Mouse (Mus musculus) C2C12 (cell line): ENCODE data around the gene Tex22. TPM values are rescaled to one million over a fixed set of nuclear protein-coding genes. Genes with fewer than 3 reads are reported as not detected.

Experiments used
- H3K27me3 ChIP-seq: one replicate; pipeline ENCODE4 v1.6.1; 2011; ENCODE audit not compliant: control insufficient read depth, insufficient read depth, insufficient read length
- H3K36me3 ChIP-seq: one replicate; pipeline ENCODE4 v1.6.1; 2011; ENCODE audit not compliant: control insufficient read depth, insufficient read depth
- H3K4me3 ChIP-seq: one replicate; pipeline ENCODE4 v1.5.1; 2011; ENCODE audit warnings: mild to moderate bottlenecking, control low read depth; ENCODE audit not compliant: poor library complexity, insufficient read depth, severe bottlenecking
- H3K79me2 ChIP-seq: one replicate; pipeline ENCODE4 v1.6.1; 2011; ENCODE audit not compliant: control insufficient read depth, insufficient read depth
- H3K79me3 ChIP-seq: one replicate; pipeline ENCODE4 v1.6.1; 2011; ENCODE audit warnings: low read depth, control low read depth
- H3ac ChIP-seq: one replicate; pipeline ENCODE3; 2011; ENCODE audit warnings: low read depth; ENCODE audit not compliant: control insufficient read depth, insufficient read length
- CEBPB ChIP-seq: IDR thresholded peaks from one replicate; pipeline ENCODE4 v1.6.1; 2011; ENCODE audit warnings: low read depth, mild to moderate bottlenecking, control low read depth, moderate library complexity
- CTCF ChIP-seq: IDR thresholded peaks from one replicate; pipeline ENCODE4 v1.5.1; 2011; ENCODE audit not compliant: control insufficient read depth, insufficient read depth, insufficient read length
- FOSL1 ChIP-seq: IDR thresholded peaks from one replicate; pipeline ENCODE4 v1.8.0; 2011; ENCODE audit warnings: mild to moderate bottlenecking, low read length; ENCODE audit not compliant: poor library complexity, insufficient read depth, severe bottlenecking
- MAX ChIP-seq: IDR thresholded peaks from one replicate; pipeline ENCODE4 v1.6.1; 2011; ENCODE audit warnings: mild to moderate bottlenecking, control low read depth
- MYOD1 ChIP-seq: IDR thresholded peaks from one replicate; pipeline ENCODE4 v1.6.1; 2011; ENCODE audit warnings: low read depth; ENCODE audit not compliant: control insufficient read depth, insufficient read length
- MYOG ChIP-seq: IDR thresholded peaks from one replicate; pipeline ENCODE4 v1.6.1; 2011; ENCODE audit not compliant: control insufficient read depth, insufficient read length; ENCODE audit errors: extremely low read depth
- USF1 ChIP-seq: IDR thresholded peaks from one replicate; pipeline ENCODE4 v1.6.1; 2011; ENCODE audit warnings: low read depth, mild to moderate bottlenecking, control low read depth, moderate library complexity
- polyA plus RNA-seq: library from polyadenylated mRNA; unstranded; fragments of >200 nt; fragmentation: generic; extraction: Trizol; gene quantifications from one replicate; pipeline ENCODE4 v1.2.1, GENCODE M21; 2012; ENCODE audit warnings: missing spikeins

Tex22 gene
- polyA plus RNA-seq, 1 experiment, result not detected

DNA sequence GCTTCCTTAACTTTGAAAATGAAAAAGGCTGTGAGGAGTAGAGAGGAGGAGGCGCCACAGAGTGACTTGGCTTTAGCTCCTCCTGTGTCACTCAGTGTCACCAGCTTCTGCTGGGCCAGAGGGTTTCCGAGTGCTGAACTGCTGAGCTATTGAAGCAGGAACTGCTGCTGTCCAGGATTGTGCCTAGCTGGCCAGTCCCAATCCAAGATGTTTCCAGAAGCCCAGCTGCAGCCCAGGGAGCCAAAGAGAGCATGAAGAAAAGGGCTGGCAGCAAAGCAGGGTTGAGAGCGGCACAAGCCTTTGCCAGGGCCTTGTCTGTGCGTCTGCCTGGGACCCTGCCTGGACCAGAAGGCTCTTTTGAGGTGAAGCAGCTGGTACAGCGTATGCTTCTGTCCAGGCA is 26.2 kb upstream of the Tex22 start:
- Histone ChIP-seq H3K36me3 (peaks cover 71% of the 10 kb centered on the region), H3K27me3 (no peaks in the 10 kb centered on the region), H3K79me2 (peaks cover 21% of the 10 kb centered on the region), H3K4me3 (no peak overlapping the region), H3ac (no peak overlapping the region), H3K79me3 (peaks cover 12% of the 10 kb centered on the region)
- no peak for TF ChIP-seq MYOG
- TF ChIP-seq MAX, result no peak
- TF ChIP-seq FOSL1, result no peak
- no peak for TF ChIP-seq USF1
- no peak for TF ChIP-seq MYOD1

- Histone ChIP-seq H3K79me3 (no peaks in the 10 kb centered on the region), H3K27me3 (no peaks in the 10 kb centered on the region), H3K4me3 (no peak overlapping the region), H3K79me2 (peaks cover 4% of the 10 kb centered on the region), H3K36me3 (peaks cover 76% of the 10 kb centered on the region), H3ac (no peak overlapping the region)
- no peak for TF ChIP-seq FOSL1
- no peak for TF ChIP-seq MYOD1
- TF ChIP-seq MYOG, result no peak
Observed at GRCm38 (mm10) chr12:113049836-113050235, 24.5 kb upstream of the Tex22 start.

DNA sequence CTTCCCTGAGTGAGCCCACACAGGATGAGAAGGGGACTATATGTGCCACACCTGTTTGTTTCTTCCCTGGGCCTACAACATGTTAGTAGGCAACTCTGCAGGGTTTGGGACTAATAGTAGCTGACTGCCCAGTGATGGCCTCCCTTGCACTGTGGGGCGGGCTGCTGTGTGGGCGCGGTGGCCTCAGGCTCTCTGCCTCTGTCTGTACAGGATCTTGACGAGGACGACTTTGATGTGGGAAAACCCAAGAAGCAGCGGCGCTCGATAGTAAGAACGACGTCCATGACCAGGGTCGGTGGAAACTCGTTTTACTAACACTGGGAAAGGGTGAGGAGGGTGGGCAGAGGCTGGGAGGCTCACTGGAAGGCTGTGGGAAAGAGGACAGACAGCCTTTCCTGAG is 23.6 kb upstream of the Tex22 start:
- no peak for TF ChIP-seq CTCF
- no peak for TF ChIP-seq MAX
- no peak for TF ChIP-seq USF1
- Histone ChIP-seq H3K79me2 (no peaks in the 10 kb centered on the region), H3K36me3 (peaks cover 76% of the 10 kb centered on the region)

DNA sequence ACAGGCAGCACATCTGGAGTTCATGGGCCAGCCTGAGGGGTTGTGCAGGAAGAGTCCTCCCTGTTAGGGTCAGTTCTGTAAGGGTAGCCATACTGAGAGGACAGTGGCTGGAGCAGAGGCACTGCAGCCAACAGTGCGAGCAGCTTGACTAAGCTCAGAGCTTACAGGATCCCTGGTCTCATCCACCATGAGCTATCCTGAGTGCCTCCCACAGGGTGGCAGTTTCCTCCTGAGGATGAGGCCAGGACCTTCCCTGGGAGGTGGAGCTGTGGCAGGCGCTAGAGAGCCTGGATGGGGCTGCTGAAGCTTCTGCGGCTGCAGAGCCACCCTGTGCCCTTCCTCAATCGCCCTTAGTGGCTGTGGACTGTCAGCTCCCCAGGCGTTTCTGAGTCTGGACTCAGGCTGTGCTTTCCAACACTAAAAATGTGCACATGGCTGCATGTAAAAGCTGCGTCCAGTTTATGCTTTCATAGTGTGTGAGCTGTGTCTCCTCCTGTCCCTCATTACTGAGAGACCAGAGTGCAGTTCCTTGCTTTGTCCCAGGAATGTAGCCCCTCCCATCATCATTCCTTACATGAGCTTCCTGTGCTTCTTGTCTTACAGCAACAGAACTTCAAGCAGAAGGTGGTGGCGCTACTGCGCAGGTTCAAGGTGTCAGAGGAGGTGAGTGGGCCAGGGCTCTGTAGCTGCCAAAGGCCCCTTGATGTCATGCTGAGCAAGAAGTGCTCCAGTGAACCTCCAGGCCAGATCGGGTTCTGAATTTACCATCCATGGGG is 22.5 kb upstream of the Tex22 start:
- TF ChIP-seq CEBPB (no peak), MYOG (no peak), MAX (no peak), MYOD1 (no peak), USF1 (no peak), FOSL1 (no peak), CTCF (no peak)
- Histone ChIP-seq H3K4me3 (no peak overlapping the region), H3K27me3 (no peaks in the 10 kb centered on the region), H3K79me3 (no peaks in the 10 kb centered on the region), H3ac (no peak overlapping the region), H3K36me3 (peaks cover 77% of the 10 kb centered on the region), H3K79me2 (no peaks in the 10 kb centered on the region)

More for the DNA sequence above, 23.6 kb upstream of the Tex22 start:
- Histone ChIP-seq H3K4me3 (no peak overlapping the region), H3ac (no peak overlapping the region), H3K79me3 (no peaks in the 10 kb centered on the region), H3K27me3 (no peaks in the 10 kb centered on the region)

GRCm38 (mm10) chr12:113056089-113056488 is 18.2 kb upstream of the Tex22 start:
- H3K79me2 ChIP-seq, result no peaks in the 10 kb centered on the region
- H3K27me3 ChIP-seq, result no peaks in the 10 kb centered on the region
- H3K4me3 ChIP-seq, result no peak overlapping the region
- no peak for TF ChIP-seq CTCF
- no peak for TF ChIP-seq CEBPB
- no peak for TF ChIP-seq MYOG
- no peak for TF ChIP-seq USF1
- TF ChIP-seq MAX, result no peak
- no peak for TF ChIP-seq MYOD1
- TF ChIP-seq FOSL1, result no peak
- no peaks in the 10 kb centered on the region for H3K79me3 ChIP-seq
- peaks cover 85% of the 10 kb centered on the region for H3K36me3 ChIP-seq
- H3ac ChIP-seq, result no peak overlapping the region

- no peak overlapping the region for H3K4me3 ChIP-seq
- H3ac ChIP-seq, result no peak overlapping the region
- TF ChIP-seq MYOG, result no peak
- TF ChIP-seq MYOD1, result no peak
- TF ChIP-seq USF1, result no peak
- TF ChIP-seq CTCF, result no peak
- TF ChIP-seq FOSL1, result no peak
- TF ChIP-seq CEBPB, result no peak
- no peak for TF ChIP-seq MAX
- no peaks in the 10 kb centered on the region for H3K79me3 ChIP-seq
- H3K79me2 ChIP-seq, result no peaks in the 10 kb centered on the region
- H3K27me3 ChIP-seq, result no peaks in the 10 kb centered on the region
- H3K36me3 ChIP-seq, result peaks cover 74% of the 10 kb centered on the region
Observed at GRCm38 (mm10) chr12:113060178-113060577, 14.1 kb upstream of the Tex22 start.
